Mouse (Mus musculus) cerebellum, postnatal 36 days (tissue): ENCODE results near the gene Slc12a8.
A peak's percentile ranks its signal among the peaks of the same experiment; 100 is the strongest.
"Not testable (repeated sequence)": the region's sequence is repeated elsewhere in the genome, so short reads cannot be mapped to it uniquely, and the experiment has no call there.

Experiments used
- DNase-seq, 2 experiments: peaks; one replicate each; pipeline ENCODE4 v3.0.0; 2021 to 2022; ENCODE audit warnings: mixed read lengths in 2 of 2

Slc12a8 gene

DNA sequence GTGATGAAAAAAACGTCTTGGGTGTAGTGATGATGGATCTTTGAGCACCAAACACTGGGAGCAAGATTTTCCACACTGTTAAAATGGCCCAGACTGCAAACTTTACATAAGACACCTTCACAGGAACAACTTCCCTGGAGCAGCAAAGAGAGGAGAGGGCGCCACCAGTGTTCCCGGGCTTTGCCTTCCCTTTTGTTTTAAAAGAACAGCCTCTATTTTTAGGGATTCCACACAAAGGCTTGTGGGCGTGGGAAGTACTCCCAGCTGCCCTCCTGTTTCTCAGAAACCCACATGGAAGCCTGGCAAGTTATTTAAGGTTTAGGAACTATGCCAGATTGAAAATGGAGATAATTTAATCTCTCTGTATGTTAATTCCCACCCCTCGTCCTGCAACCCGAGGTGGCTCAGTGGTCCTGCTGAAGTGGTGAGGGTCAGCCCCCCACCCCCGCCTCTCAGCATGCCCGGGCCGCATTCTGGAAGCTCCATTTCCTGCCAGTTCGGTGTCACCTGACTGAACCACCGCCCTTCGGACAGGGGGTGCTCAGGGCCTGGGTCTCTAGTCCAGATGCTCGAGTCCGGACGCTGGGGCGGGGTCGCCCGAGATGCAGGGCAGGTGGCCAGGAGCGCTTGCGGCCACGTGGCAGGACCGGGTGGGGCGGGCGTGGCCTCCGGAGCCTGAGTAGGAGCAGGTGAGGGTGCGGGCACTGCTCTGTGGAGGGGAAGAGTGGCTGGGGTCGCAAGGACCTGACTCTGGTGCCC is at the start of gene Slc12a8:
TSS of gene Slc12a8 (plus strand) at position 522 of the 759 bp plus-strand sequence.
- peak; percentile 41 to 49 for DNase-seq

DNA sequence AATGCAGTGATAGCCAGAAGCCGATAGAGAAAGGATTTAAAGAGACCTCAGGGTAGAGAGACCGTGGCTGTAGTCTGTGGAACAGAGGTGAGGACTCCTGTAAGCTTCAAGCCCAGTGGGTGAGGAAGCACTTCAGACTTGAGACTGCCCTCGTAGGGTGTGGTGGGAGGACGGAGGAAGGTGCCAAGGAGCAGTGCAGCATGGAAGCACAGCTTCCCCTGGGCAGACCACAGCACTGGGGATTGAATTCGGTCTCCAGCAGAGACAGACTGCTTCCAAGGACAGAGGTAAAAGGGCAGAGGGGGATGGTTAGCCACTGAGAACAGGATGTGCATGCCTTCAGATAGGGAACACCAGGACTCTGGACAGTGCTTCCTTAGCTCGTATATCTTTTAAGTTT is 49.7 kb upstream of the Slc12a8 start:
- no peak for DNase-seq

DNA sequence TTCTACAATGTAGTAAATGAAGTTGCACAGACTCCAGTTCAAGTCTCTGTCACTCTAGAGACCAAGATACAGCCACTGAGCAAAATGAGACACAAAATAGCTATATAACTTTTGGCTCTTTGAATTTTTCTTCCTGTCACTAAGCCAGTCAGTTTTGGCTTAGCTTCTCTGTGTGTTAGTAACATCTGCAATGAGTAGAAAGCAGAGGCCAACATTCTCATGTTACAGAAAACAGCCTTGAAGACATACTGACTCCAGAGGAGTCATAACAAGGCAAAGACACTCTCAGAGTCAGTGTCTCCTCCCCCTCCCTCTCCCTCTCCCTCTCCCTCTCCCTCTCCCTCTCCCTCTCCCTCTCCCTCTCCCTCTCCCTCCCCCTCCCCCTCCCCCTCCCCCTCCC is 47.2 kb upstream of the Slc12a8 start:
- no peak for DNase-seq

DNA sequence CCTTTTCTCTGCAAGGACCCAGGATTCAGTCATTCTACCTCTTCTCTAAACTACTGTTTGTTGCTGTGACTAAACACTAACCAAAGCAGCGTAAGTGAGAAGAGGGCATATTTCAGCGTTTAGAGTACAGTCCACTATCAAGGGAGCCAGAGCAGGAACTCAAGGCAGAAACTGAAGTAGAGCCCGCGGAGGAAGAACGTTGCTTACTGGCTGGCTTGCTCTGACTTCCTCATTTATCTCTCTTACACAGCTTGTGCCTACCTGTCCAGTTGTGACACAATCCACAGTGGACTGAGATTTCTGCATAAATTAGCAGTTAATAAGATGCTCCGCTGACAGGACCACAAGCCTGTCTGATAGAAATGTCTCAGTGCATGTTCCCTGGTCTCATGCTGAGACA is 42.7 kb upstream of the Slc12a8 start:
- no peak for DNase-seq

DNA sequence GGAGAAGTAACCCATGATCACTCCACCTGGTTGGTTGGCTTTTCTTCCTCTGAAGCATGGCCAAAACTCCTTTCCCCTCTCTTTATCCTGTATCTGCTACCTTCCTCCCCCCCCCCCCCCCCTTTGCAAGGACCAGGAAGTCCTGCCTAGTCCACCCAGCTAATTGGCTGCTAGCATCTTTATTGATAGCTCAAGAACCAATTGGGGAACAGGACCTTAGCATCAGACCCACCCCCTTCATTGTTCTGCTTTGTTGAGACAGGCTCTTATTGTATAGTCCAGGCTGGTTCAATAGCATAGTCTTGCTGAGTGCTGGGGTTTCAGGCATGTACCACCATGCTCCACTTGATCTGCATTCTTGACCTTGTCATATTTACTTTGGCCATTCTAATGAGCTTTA is 37.2 kb upstream of the Slc12a8 start:
- DNase-seq = no peak

DNA sequence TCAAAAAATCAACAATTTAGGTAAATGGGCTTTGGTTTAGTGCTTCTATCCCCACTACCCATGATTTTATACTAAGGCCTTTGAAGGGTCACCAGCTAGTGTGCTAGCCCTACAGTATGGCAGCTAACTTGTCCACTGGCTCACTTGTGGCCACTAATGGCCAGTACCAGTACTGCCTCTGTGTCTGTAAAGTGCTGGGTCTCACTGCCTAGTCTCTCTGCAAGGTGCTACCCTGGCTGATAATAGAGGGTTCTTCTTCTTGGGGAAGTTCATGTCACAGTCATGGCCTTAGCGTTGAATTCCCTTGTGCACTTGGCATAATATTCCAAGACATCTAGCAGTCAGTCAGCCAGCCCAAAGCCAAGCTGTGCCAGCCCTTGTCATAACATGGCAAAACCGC is 36.0 kb upstream of the Slc12a8 start:
- DNase-seq = peak; percentile 34 to 42

DNA sequence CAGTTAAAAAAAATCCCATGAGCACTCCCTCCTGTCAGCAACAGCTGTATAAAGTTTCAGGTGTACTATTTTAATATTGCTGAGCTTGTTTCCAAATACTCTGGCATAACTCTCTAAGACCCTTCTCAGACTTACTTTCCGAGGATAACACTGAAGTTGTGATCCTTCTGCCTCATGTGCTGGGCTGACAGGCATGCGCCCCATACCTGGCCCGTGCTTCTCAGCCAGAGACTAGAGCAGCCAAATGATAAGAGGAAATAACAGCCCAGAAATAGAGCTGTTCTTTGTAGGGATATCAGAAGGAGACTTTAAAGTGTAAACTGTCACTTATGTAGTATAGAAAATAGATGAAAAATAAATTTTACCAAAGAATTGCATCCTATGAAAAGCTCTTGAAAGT is 34.8 kb upstream of the Slc12a8 start:
- no peak for DNase-seq

DNA sequence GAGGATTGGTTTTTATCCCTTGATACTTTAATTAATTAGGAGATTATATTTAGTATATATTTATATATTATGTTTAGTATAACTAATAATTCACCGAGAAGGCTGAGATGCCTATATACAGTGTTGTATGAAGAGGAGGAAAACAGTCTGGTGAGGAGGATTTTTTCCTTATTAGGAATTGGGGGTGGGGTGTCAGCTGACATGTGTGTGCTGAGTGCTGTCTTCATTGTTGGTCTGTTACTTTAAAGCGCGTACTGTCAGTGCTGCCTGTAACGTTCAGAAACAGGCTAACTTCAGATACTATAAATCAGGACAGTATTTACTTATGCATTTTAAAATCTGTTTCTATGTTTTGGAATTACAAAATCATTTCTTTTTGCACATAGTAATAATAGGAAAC is 29.4 kb upstream of the Slc12a8 start:
- DNase-seq = no peak

DNA sequence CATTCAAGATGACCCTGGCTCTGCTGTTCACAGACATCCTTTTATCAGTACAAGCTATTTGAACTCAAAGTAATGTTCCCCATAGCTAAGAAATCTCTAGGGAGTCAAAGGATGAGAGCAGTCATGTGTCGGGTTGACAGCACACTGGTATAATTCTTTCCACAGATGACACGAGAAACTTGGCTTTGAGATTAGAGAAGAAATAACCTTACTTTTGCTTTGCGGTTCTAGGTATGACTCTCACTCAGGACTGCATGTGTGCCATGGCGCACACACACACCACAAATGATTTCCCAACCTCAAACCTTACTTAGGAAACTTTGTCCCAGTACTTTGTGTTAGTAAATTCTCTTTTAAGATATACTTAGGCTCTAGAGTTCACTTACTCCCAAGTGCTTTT is 22.8 kb upstream of the Slc12a8 start:
- no peak for DNase-seq

DNA sequence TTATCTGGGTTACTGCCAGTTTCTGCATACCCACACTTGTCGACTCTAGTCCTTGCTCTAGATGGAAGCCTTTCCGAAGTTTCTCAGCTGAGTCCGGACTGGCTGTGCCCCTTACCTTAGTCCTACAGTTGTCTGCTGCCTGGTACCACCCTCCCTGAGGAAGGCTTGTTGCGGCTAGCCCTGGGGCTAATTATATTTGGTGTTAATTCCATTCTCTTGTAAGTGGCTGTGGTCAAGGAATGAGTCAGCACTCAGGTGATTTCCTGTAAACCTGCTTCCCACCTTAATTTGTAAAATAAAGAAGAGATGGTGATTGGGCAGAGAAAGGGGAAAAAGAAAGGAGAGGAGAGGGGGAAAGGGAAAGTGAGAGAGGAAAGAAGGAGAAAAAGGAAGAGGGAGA is 9.0 kb upstream of the Slc12a8 start:
- no peak for DNase-seq

DNA sequence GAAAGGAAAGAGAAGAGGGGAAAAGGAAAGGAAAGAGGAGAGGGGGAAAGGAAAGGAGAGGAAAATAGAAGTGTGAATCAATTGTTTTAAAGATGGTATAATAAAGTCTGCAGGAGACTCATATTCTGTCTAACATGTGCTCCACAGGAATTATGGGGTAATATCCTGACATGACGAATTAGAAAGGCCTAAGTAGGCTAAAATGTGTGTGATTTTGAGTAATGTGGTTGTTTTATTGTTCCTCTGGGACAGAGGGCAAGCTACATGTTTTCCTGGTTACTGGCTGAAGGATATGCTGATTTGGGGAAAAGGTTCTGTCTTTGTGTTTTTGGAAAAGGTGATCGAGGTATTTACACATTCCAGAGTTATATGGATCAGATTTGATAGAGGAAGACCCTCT is 7.9 kb upstream of the Slc12a8 start:
- not testable (repeated sequence) for DNase-seq

DNA sequence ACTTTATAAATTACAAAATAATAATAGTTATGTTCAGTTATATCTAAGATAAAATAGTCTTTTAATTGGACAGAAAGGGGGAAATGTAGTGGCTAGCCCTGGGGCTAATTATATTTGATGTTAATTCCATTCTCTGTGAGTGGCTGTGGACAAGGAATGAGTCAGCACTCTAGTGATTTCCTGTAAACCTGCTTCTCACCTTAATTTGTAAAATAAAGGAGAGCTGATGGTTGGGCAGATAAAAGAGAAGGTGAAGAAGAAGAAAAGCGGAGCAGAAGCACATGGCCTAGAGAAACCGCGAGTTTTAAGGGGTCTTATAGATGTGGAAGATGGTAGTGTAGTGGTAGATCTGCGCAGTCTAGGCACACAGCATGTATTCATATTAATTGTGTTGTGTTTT is 6.3 kb upstream of the Slc12a8 start:
- not testable (repeated sequence) for DNase-seq

DNA sequence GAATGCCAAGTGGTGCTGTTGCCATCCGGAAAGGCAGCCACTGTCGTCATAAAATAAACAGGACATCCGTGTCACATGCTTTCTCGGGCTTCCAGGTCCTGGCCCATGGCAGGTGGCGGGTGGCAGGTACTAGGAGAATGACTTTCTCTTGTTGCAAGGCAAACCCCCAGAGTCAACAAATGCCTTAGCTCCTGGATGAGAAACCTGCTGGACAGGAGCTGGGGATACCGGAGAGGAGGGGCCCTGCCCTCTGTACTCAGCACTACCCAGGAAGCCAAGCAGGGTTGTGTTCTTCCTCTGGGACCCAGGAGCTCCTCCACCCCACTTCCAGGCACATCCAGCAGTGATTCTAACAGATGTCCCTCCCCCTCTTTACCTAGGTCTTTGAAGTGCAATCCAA is 4.6 kb upstream of the Slc12a8 start:
- DNase-seq = no peak

DNA sequence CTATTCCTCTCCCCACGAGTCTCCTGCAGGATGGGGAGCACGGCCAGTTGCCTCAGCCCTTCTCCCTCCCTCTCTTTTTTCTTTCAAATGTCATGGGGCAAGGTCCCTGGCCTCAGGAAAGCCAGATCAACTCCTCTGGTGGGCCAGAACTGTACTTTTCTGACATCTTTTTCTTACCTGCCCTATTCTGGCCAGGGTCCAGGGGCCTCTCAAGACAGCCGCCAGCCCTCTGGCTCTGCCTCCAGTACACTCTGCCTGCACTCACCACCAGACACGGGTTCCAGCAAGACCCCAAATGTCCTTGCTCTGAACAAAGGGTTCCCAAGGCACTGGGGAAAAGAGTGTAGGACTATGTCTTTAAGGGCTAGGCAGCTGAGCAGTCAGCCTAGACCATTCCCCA is 499 bp downstream of the Slc12a8 start:
- DNase-seq = peak; percentile 29 to 35

DNA sequence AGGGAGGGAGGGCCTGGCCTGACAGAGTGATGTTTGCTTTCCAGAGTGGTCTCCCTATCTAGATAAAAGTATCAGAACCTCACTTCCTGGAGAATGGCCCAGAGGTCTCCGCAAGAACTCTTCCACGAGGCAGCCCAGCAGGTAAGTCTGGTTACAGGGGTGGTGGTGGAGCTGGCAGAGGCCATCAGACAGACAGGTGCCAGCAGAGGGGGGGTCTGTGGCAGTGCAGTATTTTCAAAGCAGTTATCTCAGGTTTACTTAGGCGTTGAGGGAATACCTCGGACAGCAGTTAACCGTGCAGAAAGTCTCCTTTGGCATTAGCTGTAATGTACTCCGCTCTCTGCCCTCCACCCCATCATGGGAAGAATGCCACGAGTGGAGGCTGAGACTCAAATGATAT is 1.1 kb downstream of the Slc12a8 start:
- DNase-seq = no peak

DNA sequence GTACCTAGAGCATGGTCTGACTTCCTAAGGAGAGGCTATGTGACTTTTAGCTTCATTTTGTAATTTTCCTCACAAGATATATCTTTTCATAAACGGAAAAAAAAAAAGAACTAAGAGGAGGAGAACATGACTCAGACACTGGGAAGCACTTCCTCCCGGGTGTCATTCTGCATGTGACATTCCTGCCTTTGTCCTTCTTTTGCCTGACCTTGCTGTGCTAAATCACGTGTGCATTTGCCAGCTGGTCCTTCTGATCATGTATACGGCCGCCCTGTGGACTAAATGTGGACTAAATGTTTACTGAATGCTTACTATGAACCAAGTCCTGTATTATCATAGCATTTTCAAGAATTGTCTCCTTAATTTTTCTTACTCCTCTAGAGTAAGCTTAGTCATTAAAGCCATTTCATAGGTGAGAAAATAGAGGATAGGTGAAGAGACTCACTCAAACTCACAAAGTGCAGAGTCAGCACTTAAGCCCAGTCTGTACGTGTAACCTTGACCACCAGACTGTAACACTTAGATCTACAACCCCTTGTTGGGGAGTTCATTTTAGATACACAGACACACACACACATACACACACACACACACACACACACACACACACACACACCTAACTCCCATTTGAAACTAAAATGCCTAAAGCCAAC is 2.9 kb downstream of the Slc12a8 start:
- peak in 1 of 2 experiments; percentile 10 for DNase-seq

DNA sequence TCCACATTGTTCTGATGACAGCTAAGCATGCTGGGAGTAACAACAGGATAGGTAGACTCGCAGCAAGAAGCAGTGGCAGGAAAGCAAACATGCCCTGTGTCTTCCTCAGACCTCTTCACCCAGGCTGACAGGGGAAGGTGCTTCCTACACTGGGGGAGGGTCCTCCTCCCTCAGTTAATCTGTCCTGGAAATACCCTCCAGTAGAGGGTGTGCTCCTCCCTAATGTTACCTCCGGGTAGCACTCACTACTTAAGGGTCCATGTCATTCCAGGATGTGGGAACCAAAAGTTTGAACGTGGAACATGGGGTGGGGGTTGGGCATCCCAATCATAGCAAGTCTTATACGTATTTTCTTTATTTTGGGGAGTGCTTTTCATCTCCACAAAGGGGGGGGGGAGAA is 5.4 kb downstream of the Slc12a8 start:
- DNase-seq = no peak

DNA sequence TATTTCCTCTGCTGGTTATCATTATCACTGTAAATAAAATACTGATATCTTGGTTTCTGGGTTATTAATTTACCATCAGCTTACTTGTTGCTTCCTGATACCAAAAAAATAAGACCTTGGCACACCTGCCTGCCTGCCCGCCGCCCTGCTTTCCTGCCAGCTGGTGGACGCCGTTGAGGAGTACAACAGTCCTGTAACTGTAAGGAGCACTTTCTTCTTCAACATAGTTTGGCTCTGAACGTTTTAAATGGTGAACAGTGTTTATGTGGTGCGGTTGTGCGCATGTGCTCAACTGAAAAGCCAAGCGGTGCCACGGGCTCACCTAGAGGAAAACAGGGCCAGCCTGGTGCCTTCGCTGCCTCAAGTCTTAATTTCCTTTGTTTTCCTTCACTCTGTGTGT is 6.4 kb downstream of the Slc12a8 start:
- DNase-seq = no peak

DNA sequence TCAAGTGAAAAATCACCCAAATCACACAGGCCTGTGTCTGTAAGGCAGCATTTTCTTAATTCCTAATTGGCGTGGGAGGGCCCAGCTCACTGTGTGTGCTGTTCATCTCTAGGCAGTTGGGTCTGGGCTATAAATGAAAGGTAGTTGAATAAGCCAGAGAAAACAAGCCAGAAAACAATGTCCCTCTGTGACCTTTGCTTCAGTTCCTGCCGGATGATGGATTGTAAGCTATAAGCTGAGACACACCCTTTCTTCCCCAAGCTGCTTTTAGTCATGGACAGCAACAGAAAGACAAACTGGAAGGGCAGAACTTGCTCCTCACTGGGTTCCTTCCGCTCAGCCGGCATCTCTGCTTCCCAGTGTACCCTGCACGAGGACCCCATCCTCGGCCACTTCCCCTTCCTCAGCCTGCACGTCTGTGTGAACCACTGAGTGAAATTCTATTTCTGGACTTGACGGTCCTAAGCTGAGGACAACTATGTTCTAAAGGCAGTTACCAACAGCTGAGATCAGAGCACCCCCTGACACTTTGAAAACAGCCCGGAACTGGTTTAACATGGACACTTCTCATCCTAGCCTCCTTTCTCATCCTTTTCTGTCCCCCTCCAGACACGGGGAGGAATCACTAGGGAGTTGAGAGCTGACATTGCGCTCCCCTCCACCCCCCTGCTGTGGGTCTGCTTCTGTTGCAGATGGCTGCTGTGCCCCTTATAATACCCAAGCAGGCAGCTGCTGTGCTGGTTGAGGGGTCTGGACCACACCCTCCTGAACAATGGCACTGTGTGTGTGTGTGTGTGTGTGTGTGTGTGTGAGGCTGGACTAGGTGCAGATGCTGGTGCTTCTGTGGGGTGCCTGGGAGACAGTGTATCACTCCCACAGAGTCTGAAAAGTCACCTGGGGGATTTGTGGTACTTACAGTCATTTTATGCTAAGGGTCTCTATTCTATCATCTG is 12.7 kb downstream of the Slc12a8 start:
- no peak for DNase-seq

DNA sequence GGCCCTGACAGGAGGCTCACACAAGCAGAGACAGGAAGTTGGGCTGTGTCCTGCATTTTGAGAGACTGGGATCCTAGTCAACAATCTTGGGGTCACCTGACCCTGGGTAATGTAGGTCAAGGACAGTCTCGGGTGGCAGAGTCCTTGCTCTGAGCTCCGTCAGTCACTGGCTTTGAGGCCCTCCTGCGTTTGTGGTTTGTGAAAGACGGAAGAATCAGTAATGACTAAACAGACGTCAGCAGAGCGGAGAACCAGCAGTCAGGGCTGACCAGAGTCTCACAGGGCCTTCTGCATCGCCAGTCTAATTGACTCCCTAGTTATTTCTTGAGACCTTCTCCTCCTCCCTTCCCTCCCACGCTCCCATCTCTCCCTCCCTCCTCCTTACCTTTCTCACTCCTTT is 14.1 kb downstream of the Slc12a8 start:
- no peak for DNase-seq

DNA sequence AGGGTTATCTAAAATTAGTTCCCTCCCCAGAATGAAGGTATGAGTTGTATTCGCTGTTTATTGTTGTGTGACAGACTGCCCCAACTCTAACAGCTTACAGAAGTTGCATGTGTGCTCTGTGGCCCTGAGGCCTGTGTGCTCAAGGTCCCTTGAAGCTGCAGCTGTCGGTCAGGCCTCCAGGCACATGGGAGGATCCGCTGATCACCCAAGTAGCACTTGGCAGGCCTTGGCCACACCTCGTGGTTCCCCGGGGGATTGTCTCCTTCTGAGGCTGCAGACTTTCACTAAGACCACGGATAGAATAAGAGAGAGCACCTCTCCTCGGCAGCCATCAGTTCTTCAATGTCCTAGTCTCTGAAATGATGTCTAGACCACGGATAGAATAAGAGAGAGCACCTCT is 19.3 kb downstream of the Slc12a8 start:
- DNase-seq = no peak

DNA sequence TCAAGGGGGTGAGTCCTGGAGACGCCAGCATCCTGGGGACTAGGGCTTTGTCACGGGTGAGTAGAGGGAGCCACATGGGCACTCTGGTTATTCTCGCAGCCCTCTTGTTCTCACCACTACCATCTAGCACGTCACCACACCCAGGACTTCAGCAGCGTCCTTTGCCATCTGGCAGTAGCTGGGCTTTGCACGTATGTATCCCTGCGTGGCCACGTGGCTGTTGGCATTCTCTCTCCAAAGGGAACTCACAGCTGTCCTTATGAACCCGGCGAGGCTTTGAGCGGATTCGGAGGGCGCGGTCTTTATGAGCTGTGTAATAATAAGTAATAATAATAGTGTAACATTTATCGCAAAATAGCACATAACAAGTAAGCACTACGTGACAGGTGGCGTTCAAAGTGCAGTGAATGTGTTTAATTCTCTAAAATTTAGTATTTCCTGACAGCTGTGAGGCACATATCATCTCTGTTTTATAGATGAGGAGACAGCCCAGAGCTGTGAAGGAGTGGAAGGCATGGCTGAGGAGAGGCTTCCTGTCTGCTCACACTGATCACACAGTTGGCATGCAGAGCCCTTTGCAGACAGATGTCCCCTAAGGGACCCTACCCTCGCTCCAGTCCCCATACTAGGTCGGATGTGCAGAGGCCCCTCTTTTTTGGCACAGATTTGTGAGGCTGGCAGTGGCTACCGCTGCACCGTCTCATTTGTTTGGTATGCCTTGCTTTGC is 20.5 kb downstream of the Slc12a8 start:
- no peak for DNase-seq

DNA sequence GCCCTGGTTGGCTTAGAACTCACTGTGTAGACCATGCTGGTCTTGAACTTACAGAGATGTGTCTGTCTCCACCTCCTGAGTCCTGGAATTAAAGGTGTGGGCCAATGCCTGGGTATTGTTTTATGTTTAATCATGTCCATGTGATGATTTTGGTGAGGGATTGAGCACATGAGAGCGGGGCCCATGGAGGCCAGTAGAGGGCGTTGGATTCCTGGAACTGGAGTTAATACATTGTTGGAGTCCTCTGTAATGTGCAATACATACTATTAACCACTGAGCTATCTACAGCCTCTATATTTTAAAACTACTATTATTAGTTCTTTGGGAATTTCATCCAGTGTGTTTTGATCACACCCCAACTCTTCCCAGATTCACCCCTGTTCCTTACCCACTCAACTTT is 27.2 kb downstream of the Slc12a8 start:
- DNase-seq = no peak
